Mouse (Mus musculus): ENCODE data around the gene Cib2.

DNA sequence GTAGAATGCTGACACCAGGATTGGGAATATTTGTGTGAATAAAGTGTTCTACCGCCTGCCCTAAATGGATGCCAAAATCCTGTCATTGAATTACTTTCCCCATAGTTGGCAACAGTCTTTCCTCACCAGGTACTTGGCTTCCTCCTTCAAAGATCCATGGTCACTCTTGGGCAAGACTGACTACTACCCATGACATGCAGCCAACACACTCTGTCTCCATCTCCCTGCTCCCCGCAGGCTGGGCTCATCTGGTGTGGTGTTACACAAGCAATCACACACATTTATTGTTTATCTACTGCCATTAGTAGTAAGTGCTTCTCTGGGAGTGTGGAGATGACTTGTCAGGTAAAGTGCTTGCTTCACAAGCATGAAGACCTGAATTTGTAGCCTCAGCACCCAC lies 27.1 kb downstream of the Cib2 start:
- TF ChIP-seq CTCF (IDR thresholded peaks at IDR 0.05; ENCODE audit: low read depth) = no peak
- no peak for TF ChIP-seq EP300 (IDR thresholded peaks at IDR 0.05; ENCODE audit: low read depth)
